Mouse (Mus musculus): ENCODE results near the gene Ttll11.

DNA sequence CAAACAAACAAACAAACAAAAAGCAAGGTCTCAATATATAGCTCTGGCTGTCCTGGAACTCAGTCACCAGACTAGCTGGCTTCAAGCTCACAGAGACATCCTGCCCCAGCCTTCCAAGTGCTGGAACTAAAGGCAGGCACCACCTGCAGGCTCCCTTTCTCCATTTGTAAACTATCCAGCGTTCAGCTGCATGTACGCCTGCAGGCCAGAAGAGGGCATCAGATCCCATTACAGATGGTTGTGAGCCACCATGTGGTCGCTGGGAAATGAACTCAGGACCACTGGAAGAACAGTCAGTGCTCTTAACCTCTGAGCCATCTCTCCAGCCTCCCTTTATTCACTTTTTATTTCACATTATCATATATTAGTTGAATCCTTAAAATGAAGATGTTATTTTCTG, 48.1 kb downstream of the Ttll11 start:
- TF ChIP-seq POLR2A (IDR thresholded peaks at IDR 0.05; ENCODE audit: control insufficient read depth, low read depth, low read length) (no peak), CTCF (IDR thresholded peaks at IDR 0.05; ENCODE audit: control insufficient read depth, insufficient read depth, insufficient replicate concordance, low read depth, low read length) (no peak; the same call in 1 of the 2 replicates)

All from testis, adult 2 months (tissue).